Mouse (Mus musculus) heart, adult 2 months (tissue): ENCODE measurements around the gene Lsm14b.

Experiments used
- CTCF ChIP-seq: fragments of 200-600 bp; IDR thresholded peaks from 2 replicates; pipeline ENCODE4 v1.8.1; 2022; ENCODE audit warnings: antibody characterized with exemption, mild to moderate bottlenecking, moderate library complexity
- POLR2A ChIP-seq: fragments of 200-500 bp; IDR thresholded peaks from 2 replicates; pipeline ENCODE4 v1.6.1; 2011; ENCODE audit warnings: mild to moderate bottlenecking, low read depth, low read length, control low read depth; ENCODE audit not compliant: insufficient read depth

GRCm38 (mm10) chr2:180011370-180011769, 13.4 kb upstream of the Lsm14b start:
- TF ChIP-seq POLR2A (no peak), CTCF (no peak)
